Mouse (Mus musculus) lung, adult 2 months (tissue): ENCODE results near the gene Ccnjl. TPM values are rescaled to one million over a fixed set of nuclear protein-coding genes. Genes with fewer than 3 reads are reported as not detected.

Experiments
- DNase-seq: peaks from one replicate; pipeline ENCODE4 v3.0.0; 2022
- H3K4me1 ChIP-seq: fragments of 200-500 bp; 2 replicates; pipeline ENCODE4 v1.6.1; 2011; ENCODE audit warnings: low read length; ENCODE audit not compliant: control insufficient read depth, insufficient read depth
- H3K4me3 ChIP-seq: fragments of 200-500 bp; replicated peaks from 2 replicates; pipeline ENCODE3; 2011; ENCODE audit warnings: low read depth, mild to moderate bottlenecking, control low read depth, low read length; ENCODE audit errors: extremely low read depth
- CTCF ChIP-seq: fragments of 200-500 bp; IDR thresholded peaks from 2 replicates; pipeline ENCODE4 v1.5.1; 2011; ENCODE audit warnings: mild to moderate bottlenecking, low read length, control low read depth; ENCODE audit not compliant: insufficient read depth
- POLR2A ChIP-seq: fragments of 200-500 bp; IDR thresholded peaks from 2 replicates; pipeline ENCODE4 v1.6.1; 2011; ENCODE audit warnings: low read depth, mild to moderate bottlenecking, control low read depth, low read length, borderline replicate concordance; ENCODE audit errors: extremely low read depth
- WGBS: fragments of 180-500 bp; shearing (Covaris S2); methylation state at CpG from one replicate; pipeline ENCODE4 v1.1.7; 2018; 5-methylcytosine and 5-hydroxymethylcytosine counted together
- polyA plus RNA-seq: library from polyadenylated mRNA; depleted of rRNA; stranded (reverse); fragments of >200 nt; gene quantifications from 2 replicates; pipeline ENCODE4 v1.2.3, GENCODE M21; 2012

Gene Ccnjl
- polyA plus RNA-seq, 1 experiment, result 3.7 TPM

DNA sequence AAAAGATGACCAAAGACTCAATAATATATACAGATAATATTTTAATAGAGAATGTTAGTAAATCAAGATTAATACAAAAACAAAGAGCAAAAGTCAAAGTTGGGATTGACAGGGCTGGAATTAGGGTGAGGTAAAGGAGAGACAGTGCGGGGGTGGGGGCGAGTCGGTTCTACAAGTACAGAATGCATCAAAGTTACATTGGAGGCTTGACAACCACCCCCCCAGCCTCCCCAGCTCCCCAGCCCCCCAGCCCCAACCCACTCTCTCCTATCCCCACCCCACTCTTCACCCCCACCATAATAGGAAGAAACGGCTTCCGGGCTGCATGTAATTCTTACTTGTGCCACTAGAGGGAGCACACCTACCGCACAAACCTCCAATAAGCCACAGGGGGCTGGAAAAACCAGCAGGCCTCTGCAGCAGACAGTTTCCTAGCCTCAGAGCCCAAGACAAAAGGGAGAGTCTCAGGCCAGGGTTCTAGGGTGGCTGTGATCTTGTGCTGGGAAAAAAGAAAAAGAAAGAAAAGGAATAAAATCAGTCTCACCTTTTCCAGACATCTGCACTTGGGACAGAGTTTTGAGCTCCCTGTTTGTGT, 34.7 kb upstream of the Ccnjl start:
- peak; percentile 56 for DNase-seq
- no peaks in the 10 kb centered on the region for H3K4me1 ChIP-seq
- no peak for TF ChIP-seq POLR2A
- TF ChIP-seq CTCF, result peak; percentile 77
- WGBS, result 28% methylated on average over 6 of the region's 6 CpGs
- H3K4me3 ChIP-seq, result no peak overlapping the region

DNA sequence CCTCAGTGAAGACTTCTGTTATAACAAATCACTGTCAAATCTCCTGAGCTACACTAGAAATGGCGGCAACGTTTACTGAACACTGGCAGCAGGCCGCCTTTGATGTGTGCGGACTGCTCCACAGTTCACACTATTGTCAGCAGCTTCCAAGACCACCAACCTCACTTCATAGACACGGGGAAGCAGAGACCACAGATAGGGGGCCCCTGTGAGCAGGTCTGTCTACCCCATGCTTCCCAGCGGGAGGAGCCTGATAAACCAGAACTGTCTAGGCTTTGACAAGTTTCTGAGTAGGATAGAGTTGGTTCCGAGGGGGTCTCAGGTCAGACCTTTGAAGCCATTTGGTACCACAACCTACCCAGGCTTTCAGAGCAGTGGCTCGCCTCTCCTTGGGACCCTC, 33.5 kb upstream of the Ccnjl start:
- Histone ChIP-seq H3K4me1 (no peaks in the 10 kb centered on the region), H3K4me3 (no peak overlapping the region)
- TF ChIP-seq POLR2A, result no peak
- TF ChIP-seq CTCF, result no peak
- 67% methylated on average over 8 of the region's 8 CpGs for WGBS
- no peak for DNase-seq

DNA sequence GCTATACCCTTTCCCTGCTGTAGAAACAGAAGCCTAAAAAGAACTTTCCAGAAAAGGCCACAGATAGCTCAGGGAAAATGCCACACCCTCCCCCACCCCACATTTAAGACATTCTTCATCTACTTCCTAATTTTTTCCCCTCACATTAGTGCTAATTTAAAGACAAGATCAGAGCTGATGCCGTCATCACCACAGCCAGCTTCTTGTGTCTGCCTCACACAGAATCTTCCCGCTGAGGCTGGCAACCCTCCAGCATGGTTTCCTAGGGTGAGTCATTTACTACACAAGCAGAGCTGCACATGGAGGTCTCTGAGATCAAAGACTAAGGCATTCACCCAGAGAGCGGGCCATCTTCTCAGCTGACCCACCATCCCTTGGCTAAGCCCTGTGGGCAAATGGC, 33.1 kb upstream of the Ccnjl start:
- DNase-seq, result no peak
- WGBS, result 19% methylated on average over 3 of the region's 3 CpGs
- Histone ChIP-seq H3K4me1 (no peaks in the 10 kb centered on the region), H3K4me3 (no peak overlapping the region)
- no peak for TF ChIP-seq POLR2A
- no peak for TF ChIP-seq CTCF

DNA sequence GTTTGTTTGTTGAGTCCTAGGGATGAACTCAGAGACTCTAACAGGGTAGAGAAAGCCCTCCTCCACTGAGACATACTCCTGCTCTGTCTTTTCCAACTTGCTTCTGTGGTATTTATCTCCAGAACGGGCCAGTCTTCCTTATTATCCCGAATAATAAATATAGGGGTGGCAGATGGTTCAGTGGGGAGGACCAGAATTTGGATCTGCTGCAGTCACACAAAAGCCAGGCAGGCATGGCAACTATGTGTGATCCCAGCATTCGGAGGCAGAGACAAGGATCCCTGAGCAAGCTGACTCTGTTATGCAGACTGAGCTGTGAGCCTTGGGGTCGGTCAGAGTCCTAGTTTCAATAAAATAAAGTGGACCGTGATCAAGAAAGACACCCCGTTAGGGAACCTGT, 27.3 kb upstream of the Ccnjl start:
- no peaks in the 10 kb centered on the region for H3K4me1 ChIP-seq
- H3K4me3 ChIP-seq, result no peak overlapping the region
- no peak for TF ChIP-seq POLR2A
- TF ChIP-seq CTCF, result no peak
- no peak for DNase-seq
- 78% methylated on average over 6 of the region's 6 CpGs for WGBS

DNA sequence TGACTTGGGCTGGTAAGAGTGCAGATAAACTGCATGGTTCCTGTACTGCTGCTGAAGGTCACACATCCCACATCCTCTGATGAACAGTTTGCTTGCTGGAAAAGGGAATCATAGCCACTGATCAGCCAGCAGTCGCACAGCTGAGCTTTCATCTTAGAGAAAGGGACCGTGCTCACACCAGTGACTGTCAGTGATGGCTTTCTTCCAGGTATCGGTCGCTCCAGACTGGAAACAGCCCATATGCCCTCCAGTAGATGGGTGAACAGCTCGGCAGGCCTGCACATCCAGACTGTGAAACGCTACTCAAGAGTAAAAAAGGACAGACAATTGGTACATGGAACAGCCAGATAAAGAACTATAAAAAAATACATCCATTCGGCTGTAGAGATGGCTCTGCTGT, 23.4 kb upstream of the Ccnjl start:
- 88% methylated on average over 7 of the region's 7 CpGs for WGBS
- TF ChIP-seq CTCF (no peak), POLR2A (no peak)
- no peak for DNase-seq
- no peaks in the 10 kb centered on the region for H3K4me1 ChIP-seq
- H3K4me3 ChIP-seq, result no peak overlapping the region

DNA sequence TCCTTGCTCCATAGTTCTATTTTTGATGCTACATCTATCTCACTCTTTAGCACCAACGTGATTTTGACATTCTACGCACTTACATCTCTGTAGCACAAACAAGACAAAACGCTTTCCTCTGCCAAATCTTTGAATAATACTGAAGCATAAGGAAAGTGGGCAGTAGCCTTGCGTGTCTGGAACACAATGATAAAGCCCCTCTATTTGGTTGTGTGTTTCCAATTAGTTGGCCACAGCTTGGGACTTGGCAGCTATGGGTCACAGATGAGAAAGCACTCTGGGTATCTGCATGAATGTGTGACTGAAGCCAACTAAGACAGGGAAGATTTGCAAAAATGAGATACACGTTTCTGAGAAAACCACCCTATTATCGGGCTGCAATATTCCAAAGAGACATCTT, 20.6 kb upstream of the Ccnjl start:
- WGBS, result 70% methylated on average over 6 of the region's 6 CpGs
- no peak for DNase-seq
- H3K4me3 ChIP-seq, result no peak overlapping the region
- no peaks in the 10 kb centered on the region for H3K4me1 ChIP-seq
- TF ChIP-seq CTCF, result no peak

DNA sequence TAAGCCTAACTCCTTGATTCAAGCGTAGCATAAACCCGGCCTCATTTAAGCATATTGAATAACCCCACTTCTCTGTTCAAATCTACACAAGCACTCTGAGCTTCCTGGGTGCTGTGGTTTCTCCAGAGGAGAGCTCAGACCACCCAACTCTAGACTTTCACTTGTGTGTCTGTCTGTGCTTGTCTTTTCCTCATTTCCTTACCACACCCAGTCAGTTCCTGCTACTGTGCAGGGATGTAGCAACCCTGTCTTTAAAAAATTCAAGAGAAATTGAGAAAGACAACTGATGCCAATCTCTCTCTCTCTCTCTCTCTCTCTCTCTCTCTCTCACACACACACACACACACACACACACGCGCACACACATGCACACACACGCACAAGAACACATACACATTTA, 18.7 kb upstream of the Ccnjl start:
- H3K4me1 ChIP-seq, result no peaks in the 10 kb centered on the region
- TF ChIP-seq CTCF (no peak), POLR2A (no peak)
- no peak for DNase-seq
- no peak overlapping the region for H3K4me3 ChIP-seq
- 96% methylated on average over 5 of the region's 5 CpGs for WGBS

DNA sequence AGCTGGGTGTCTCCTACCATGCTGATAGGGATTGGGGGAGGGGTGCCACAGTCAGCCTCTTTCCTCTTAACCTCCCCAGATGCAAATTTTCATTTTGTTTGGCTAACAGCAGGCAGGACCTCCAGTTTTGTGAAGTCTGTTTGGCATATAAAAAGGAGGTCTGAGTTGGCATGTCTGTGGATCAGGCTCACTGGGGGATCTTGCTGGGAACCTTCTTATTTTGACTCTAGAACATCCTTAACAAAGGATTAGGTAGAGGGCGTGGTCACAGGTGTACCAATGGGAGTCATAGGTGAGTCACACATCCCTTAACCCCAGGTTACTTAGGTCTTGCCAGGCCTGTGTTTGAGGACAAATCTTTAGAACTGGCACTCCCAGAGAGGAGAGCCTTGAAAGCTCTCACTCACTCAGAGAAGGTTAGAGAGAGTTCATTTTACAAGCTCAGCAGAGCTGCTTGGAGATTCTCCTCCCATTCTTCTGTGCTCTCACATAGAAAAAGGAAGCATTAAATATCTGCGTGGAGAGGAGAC, 15.9 kb upstream of the Ccnjl start:
- 66% methylated on average over 2 of the region's 2 CpGs for WGBS
- no peak for DNase-seq
- no peak overlapping the region for H3K4me3 ChIP-seq

DNA sequence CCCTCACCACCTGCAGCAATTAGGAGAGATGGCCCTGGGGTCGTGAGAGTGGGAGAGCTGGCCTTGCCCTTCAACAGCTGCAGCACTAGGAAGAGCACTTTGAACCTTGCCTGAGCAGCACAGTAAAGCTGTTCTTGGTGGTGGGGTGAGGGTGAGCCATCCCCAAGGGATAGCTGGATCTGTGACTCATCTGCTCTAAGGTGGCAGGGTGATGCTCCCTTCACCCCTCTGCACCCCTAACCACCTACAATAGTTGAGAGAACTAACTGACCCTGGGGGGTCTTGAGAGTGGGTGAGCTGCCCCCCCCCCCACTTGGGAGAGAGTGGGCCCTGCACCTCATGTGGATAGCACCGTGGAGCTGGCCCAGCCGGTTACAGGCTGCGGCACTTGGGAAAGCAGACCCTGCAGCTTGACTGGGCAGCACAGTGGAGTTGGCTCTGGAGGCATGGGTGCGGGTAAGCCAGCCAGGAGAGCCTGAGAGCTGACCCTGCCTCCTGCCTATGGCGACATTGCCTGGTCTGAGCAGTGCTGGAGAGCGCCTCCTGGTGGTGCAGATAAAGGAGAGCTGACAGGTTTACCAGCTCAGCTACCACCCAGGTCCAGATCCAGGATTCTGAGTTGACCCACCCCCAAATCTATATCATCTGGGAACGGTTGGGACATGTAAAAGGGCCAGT, 12.1 kb upstream of the Ccnjl start:
- Histone ChIP-seq H3K4me3 (no peak overlapping the region), H3K4me1 (no peaks in the 10 kb centered on the region)
- TF ChIP-seq POLR2A (no peak), CTCF (peak; percentile 77)
- WGBS, result 38% methylated on average over 8 of the region's 8 CpGs
- peak; percentile 48 for DNase-seq

More for the DNA sequence above, 15.9 kb upstream of the Ccnjl start:
- TF ChIP-seq CTCF, result no peak
- no peak for TF ChIP-seq POLR2A
- no peaks in the 10 kb centered on the region for H3K4me1 ChIP-seq

DNA sequence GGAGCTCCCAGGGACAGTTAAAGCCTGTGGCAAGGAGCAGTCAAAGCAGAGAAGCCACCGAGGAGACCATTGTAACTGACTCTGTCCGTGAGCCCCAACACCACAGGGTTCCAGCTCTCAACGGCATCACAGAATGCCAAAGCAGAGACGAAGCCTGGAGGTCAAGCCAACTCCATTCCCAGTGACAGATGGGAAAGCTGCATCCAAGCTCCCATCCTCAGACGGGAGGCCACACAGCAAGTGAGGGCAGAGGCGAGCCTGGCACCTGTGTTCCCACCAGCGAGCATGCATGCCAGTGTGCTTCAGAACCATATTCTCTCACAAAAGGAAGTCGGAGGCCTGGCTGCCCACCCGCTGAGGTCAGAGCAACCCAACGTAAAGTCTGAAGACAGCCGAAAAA, 10.9 kb upstream of the Ccnjl start:
- no peak for DNase-seq
- Histone ChIP-seq H3K4me1 (no peaks in the 10 kb centered on the region), H3K4me3 (no peak overlapping the region)
- 93% methylated on average over 11 of the region's 11 CpGs for WGBS
- TF ChIP-seq POLR2A (no peak), CTCF (no peak)
